Mouse (Mus musculus): ENCODE results near the gene Olfr1423.

- no peak for TF ChIP-seq CTCF (IDR thresholded peaks at IDR 0.05; ENCODE audit: low read depth)
- no peak for TF ChIP-seq EP300 (IDR thresholded peaks at IDR 0.05; ENCODE audit: low read depth)
Measured at GRCm38 (mm10) chr19:12001686-12002085, 39.4 kb downstream of the Olfr1423 start.
